Mouse (Mus musculus): ENCODE results near the gene Angpt4. TPM values are rescaled to one million over a fixed set of nuclear protein-coding genes. Genes with fewer than 3 reads are reported as not detected.

Gene Angpt4
- polyA plus RNA-seq, 1 experiment from 2014 or later = 0.32 TPM

DNA sequence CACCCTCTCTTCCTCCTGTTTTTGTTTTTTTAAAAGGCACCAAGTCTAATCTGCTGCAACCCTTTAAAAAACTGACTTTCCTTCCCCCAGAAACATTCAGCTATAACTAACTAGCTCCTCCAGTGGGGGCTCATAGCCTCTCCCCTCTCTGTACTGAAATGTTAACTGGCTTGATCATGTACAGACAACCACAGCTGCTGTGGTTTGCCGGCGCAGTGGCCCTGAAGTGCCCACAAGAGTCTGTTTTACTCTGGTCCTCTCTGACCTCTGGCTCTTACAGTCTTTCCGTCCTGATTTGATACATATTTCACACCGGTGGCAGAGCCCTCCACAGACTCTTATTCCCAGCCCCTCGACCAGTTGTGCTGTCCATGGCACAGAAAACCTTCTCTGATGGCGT lies 70.3 kb downstream of the Angpt4 start:
- Histone ChIP-seq H3K4me3 (ENCODE audit: low read depth, low read length) (no peak overlapping the region), H3K36me3 (ENCODE audit: insufficient read depth) (no peaks in the 10 kb centered on the region), H3K9ac (no peak overlapping the region), H3K4me2 (no peak overlapping the region), H3K4me1 (ENCODE audit: insufficient read depth) (peaks cover 8% of the 10 kb centered on the region; the same call in 1 of the 2 replicates), H3K27ac (ENCODE audit: low read depth) (no peak overlapping the region), H3K9me3 (ENCODE audit: low read depth, low read length) (no peaks in the 10 kb centered on the region), H3K27me3 (ENCODE audit: insufficient read depth, low read length) (no peaks in the 10 kb centered on the region)
- no peak for DNase-seq
- no peak for TF ChIP-seq CTCF (IDR thresholded peaks at IDR 0.05; ENCODE audit: low read depth)
- 53% methylated on average over 6 of the region's 6 CpGs for WGBS
- no peak for ATAC-seq (ENCODE audit: insufficient read depth)

DNA sequence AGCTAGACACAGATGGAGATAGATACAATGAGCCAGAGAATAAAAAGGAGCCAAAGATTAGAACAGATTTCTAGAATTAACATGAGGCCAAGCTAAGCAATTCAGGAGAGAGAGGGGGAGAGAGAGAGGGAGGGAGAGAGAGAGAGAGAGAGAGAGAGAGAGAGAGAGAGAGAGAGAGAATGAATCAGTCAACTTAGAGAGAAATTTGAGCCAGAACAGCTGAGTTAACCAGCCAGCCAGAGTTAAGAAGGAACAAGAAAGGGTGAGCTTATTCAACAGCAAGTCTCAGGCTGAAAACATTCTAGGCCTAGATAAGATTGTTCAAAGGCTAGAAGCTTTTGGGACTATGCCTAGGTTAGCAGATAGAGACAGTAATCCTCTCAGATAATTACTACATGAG lies 71.5 kb downstream of the Angpt4 start:
- DNase-seq = no peak

DNA sequence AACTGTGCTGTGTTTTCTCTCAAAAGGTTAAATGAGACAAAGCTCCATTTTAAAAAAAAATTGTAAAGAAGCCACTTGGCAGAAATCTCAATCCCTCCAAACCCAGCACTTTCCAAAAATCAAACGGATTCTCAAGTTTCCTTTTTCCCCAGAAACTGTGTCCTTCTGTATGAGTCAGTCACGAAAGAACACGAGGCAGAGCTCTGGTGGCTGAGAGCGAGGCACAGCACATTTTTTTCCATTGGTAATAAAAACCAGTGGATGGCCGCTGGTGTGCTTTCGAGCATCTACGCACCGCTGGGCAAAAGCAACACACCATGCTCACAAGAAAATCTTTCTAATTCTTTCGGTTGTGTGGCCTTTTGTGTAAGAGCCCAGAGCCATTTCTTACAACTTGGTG lies 73.0 kb downstream of the Angpt4 start:
- no peak overlapping the region for H3K4me3 ChIP-seq (ENCODE audit: low read depth, low read length)
- H3K36me3 ChIP-seq (ENCODE audit: insufficient read depth) = no peaks in the 10 kb centered on the region
- DNase-seq = no peak
- TF ChIP-seq CTCF (IDR thresholded peaks at IDR 0.05; ENCODE audit: low read depth) = no peak
- H3K4me1 ChIP-seq (ENCODE audit: insufficient read depth) = peaks cover 5% of the 10 kb centered on the region; the same call in 1 of the 2 replicates
- WGBS = 63% methylated on average over 9 of the region's 9 CpGs
- no peak overlapping the region for H3K9ac ChIP-seq
- no peaks in the 10 kb centered on the region for H3K9me3 ChIP-seq (ENCODE audit: low read depth, low read length)
- no peak overlapping the region for H3K4me2 ChIP-seq
- ATAC-seq (ENCODE audit: insufficient read depth) = no peak
- no peaks in the 10 kb centered on the region for H3K27me3 ChIP-seq (ENCODE audit: insufficient read depth, low read length)
- no peak overlapping the region for H3K27ac ChIP-seq (ENCODE audit: low read depth)

More for the DNA sequence above, 71.5 kb downstream of the Angpt4 start:
- H3K4me2 ChIP-seq = no peak overlapping the region
- no peaks in the 10 kb centered on the region for H3K9me3 ChIP-seq (ENCODE audit: low read depth, low read length)
- H3K27me3 ChIP-seq (ENCODE audit: insufficient read depth, low read length) = no peaks in the 10 kb centered on the region
- H3K4me1 ChIP-seq (ENCODE audit: insufficient read depth) = peaks cover 8% of the 10 kb centered on the region; the same call in 1 of the 2 replicates
- no peak for TF ChIP-seq CTCF (IDR thresholded peaks at IDR 0.05; ENCODE audit: low read depth)
- no peak overlapping the region for H3K9ac ChIP-seq
- H3K4me3 ChIP-seq (ENCODE audit: low read depth, low read length) = no peak overlapping the region
- ATAC-seq (ENCODE audit: insufficient read depth) = no peak
- no peak overlapping the region for H3K27ac ChIP-seq (ENCODE audit: low read depth)
- no peaks in the 10 kb centered on the region for H3K36me3 ChIP-seq (ENCODE audit: insufficient read depth)

DNA sequence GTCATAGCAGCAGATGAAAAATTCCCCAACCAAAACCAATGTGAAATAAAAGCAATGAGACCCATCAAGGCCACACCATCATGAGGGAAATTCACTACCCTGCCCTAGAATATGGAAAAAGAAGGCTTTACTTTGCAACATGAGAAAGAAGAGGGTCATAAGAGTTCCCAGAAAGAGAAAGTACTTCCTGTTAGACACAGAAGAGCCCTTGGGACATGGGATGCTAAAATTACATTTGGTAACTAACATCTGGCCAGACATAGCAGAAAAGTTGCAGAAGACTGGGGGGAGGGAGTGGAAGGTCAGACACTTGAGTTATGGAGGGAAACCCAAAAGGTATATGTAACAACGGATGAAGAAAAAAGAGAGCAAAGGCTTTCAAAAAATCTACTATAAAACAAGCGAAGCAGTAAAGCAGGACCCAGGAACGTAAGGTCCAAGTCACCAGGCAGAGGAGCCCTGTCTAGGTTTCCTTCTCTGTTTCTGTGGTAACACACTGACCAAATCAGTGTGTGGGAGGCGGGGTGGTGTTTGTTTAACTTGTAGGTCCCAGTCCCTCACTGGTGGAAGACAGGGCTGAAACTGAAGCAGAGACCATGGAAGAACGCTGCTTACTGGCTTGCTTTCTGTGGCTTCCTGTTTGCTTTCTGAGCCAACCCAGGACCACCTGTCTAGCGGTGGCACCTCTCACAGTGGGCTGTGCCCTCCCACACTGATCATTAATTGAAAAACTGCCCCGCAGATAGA lies 74.6 kb downstream of the Angpt4 start:
- H3K9ac ChIP-seq = no peak overlapping the region
- no peaks in the 10 kb centered on the region for H3K27me3 ChIP-seq (ENCODE audit: insufficient read depth, low read length)
- H3K4me3 ChIP-seq (ENCODE audit: low read depth, low read length) = no peak overlapping the region
- no peaks in the 10 kb centered on the region for H3K9me3 ChIP-seq (ENCODE audit: low read depth, low read length)
- 51% methylated on average over 7 of the region's 7 CpGs for WGBS
- no peak for TF ChIP-seq CTCF (IDR thresholded peaks at IDR 0.05; ENCODE audit: low read depth)
- H3K4me1 ChIP-seq (ENCODE audit: insufficient read depth) = peaks cover 2% of the 10 kb centered on the region; the same call in 1 of the 2 replicates
- H3K36me3 ChIP-seq (ENCODE audit: insufficient read depth) = no peaks in the 10 kb centered on the region
- no peak for DNase-seq
- H3K4me2 ChIP-seq = no peak overlapping the region
- no peak overlapping the region for H3K27ac ChIP-seq (ENCODE audit: low read depth)
- no peak for ATAC-seq (ENCODE audit: insufficient read depth)

DNA sequence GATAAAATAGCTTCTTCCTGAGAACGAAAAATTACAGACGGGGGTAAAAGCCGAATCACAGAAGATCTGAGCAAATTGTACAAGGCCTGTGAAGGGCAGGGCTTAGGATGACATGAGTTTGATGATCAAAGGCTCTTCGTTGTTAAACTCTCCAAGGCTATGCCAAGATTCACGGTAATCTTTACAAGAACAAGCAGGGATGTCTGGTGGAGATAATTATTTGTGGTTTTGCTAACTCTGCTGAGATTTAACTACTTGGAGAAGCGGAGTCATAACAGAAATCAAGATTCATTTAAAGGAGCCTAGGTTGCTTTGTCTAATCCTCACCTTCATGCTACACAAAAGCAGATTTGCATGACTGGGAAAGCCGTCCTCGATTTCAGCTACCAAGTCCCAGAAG lies 75.9 kb downstream of the Angpt4 start:
- no peak overlapping the region for H3K4me3 ChIP-seq (ENCODE audit: low read depth, low read length)
- no peak for TF ChIP-seq CTCF (IDR thresholded peaks at IDR 0.05; ENCODE audit: low read depth)
- DNase-seq = no peak
- no peak overlapping the region for H3K27ac ChIP-seq (ENCODE audit: low read depth)
- no peaks in the 10 kb centered on the region for H3K27me3 ChIP-seq (ENCODE audit: insufficient read depth, low read length)
- H3K9me3 ChIP-seq (ENCODE audit: low read depth, low read length) = no peaks in the 10 kb centered on the region
- H3K9ac ChIP-seq = no peak overlapping the region
- H3K4me1 ChIP-seq (ENCODE audit: insufficient read depth) = no peaks in the 10 kb centered on the region
- no peak overlapping the region for H3K4me2 ChIP-seq
- H3K36me3 ChIP-seq (ENCODE audit: insufficient read depth) = no peaks in the 10 kb centered on the region
- 67% methylated on average over 8 of the region's 8 CpGs for WGBS
- ATAC-seq (ENCODE audit: insufficient read depth) = no peak

DNA sequence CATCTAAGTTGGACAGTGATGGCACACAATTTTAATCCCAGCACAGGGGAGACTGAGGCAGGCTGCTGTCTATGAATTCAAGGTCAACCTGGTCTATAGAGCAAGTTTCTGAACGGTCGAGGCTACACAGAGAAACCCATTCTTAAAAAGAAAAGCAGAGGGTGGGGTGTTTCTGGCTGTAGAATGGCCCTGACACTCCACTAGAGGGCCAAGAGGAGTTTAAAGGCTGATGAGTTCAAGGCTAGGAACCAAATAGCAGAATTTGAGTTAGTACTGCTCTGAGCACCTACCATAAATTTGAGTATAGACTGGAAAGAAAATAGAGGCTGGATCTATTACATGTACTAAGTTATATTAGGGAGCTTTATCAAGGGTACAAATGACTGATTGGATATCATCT lies 78.0 kb downstream of the Angpt4 start:
- WGBS = 73% methylated on average over 2 of the region's 2 CpGs
- Histone ChIP-seq H3K4me3 (ENCODE audit: low read depth, low read length) (no peak overlapping the region), H3K9me3 (ENCODE audit: low read depth, low read length) (no peaks in the 10 kb centered on the region), H3K27me3 (ENCODE audit: insufficient read depth, low read length) (no peaks in the 10 kb centered on the region), H3K36me3 (ENCODE audit: insufficient read depth) (no peaks in the 10 kb centered on the region), H3K27ac (ENCODE audit: low read depth) (no peak overlapping the region), H3K9ac (no peak overlapping the region), H3K4me1 (ENCODE audit: insufficient read depth) (no peaks in the 10 kb centered on the region), H3K4me2 (no peak overlapping the region)
- no peak for TF ChIP-seq CTCF (IDR thresholded peaks at IDR 0.05; ENCODE audit: low read depth)
- ATAC-seq (ENCODE audit: insufficient read depth) (no peak), DNase-seq (no peak)

DNA sequence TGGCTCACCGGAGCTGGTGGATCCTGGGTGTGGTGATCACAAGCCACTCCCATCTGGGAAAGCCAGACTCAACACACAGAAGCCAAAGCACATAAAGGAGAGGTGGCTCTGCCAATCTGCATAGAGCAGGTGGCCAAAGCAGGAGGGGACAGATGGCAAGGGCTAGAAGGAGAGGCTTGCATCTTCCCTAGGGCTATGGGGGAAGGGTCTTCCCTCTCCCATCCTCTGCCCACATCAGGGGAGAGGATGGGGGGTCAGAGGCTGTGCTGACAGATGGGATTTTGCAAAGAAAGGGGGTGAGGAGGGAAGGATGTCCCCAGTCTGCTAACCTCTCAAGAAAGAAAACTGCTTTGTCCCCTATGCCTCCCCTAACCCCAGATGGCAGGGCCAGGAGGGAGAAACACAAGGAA lies 80.0 kb downstream of the Angpt4 start:
- ATAC-seq (ENCODE audit: insufficient read depth) (no peak), DNase-seq (no peak)
- no peak overlapping the region; the same call in 1 of the 2 replicates for H3K9ac ChIP-seq
- H3K4me1 ChIP-seq (ENCODE audit: insufficient read depth) = no peaks in the 10 kb centered on the region
- H3K9me3 ChIP-seq (ENCODE audit: low read depth, low read length) = no peaks in the 10 kb centered on the region
- WGBS = 32% methylated on average over 1 of the region's 1 CpGs
- H3K4me2 ChIP-seq = no peak overlapping the region
- H3K4me3 ChIP-seq (ENCODE audit: low read depth, low read length) = no peak overlapping the region
- H3K27ac ChIP-seq (ENCODE audit: low read depth) = no peak overlapping the region
- no peaks in the 10 kb centered on the region; the same call in none of the 2 replicates for H3K27me3 ChIP-seq (ENCODE audit: insufficient read depth, low read length)
- no peak for TF ChIP-seq CTCF (IDR thresholded peaks at IDR 0.05; ENCODE audit: low read depth)
- no peaks in the 10 kb centered on the region for H3K36me3 ChIP-seq (ENCODE audit: insufficient read depth)
